Mouse (Mus musculus): ENCODE measurements at regions not wholly inside any gene's neighbourhood (a gene's known extent, or its start where the extent isn't known, plus 50 kb on each side); places are given as distances from the start of the nearest gene placed in this dataset.

DNA sequence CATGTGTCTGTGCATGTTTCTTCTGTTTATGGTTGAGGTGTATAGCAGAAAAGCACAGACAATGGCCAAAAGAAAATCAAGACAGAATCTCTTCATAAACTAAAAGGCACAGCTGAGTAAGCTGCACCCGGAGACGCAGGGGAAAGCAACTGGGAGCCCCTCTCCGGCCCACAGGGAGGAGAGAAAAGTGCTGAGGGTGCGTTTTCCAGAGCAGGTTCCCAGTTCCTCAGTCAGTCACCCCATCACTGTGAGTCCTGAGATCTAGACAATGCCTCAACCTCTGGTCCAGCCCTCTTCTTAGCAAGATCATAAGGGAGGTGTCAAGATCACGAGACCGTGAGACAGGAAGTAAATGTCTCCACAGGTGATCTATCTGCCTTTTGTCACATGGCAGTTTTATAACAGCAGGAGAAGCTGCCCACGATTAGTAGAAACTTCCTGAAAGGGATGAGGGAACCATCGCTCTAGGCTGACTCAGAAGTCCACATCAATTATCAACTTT is 110.7 kb downstream of the Tmem17 start:
- no peak for TF ChIP-seq POLR2A (IDR thresholded peaks at IDR 0.05; ENCODE audit: insufficient read depth, low read depth, low read length)
- no peak for TF ChIP-seq CTCF (IDR thresholded peaks at IDR 0.05; ENCODE audit: insufficient read depth, low read depth, low read length)
